Mouse (Mus musculus): Measurements from ENCODE around the gene Olfr1288. TPM values are rescaled to one million over a fixed set of nuclear protein-coding genes. Genes with fewer than 3 reads are reported as not detected.

Gene Olfr1288
- not detected in 2 replicates for total RNA-seq (2023)

GRCm38 (mm10) chr2:111473801-111474200 is at the start of gene Olfr1288:
Olfr1288 (plus strand) TSS chr2:111474101.

GRCm38 (mm10) chr2:111448842-111449241 is 25.1 kb upstream of the Olfr1288 start, which contains the start of gene Olfr1287:
Olfr1287 (plus strand) TSS chr2:111449142.

GRCm38 (mm10) chr2:111480519-111480918 is 6.6 kb downstream of the Olfr1288 start, which contains the start of gene Olfr1289:
Olfr1289 (plus strand) TSS chr2:111480819.

GRCm38 (mm10) chr2:111493729-111494128 is 19.8 kb downstream of the Olfr1288 start, which contains the start of gene Olfr1290:
Olfr1290 (minus strand) TSS chr2:111493829.

GRCm38 (mm10) chr2:111496880-111497279 is 23.0 kb downstream of the Olfr1288 start, which contains the start of gene Olfr1291-ps1:
Olfr1291-ps1 (plus strand) TSS chr2:111497180.

GRCm38 (mm10) chr2:111524903-111525302 is 51.0 kb downstream of the Olfr1288 start, which contains the start of gene Olfr1293-ps:
Olfr1293-ps (plus strand) TSS chr2:111525203.

Other genes with a start within 250 kb of the Olfr1288 start
- not detected in 2 replicates for gene 4930430A15Rik, start 244.5 kb upstream of the Olfr1288 start, total RNA-seq (2023)
- gene Olfr1275, start 238.8 kb upstream of the Olfr1288 start, total RNA-seq (2023), result not detected in 2 replicates
- not detected in 2 replicates for gene Olfr1276, start 219.6 kb upstream of the Olfr1288 start, total RNA-seq (2023)
- gene Olfr1277, start 200.0 kb upstream of the Olfr1288 start, total RNA-seq (2023), result not detected in 2 replicates
- not detected in 2 replicates for gene Olfr1278, start 184.0 kb upstream of the Olfr1288 start, total RNA-seq (2023)
- gene Olfr1279, start 173.5 kb upstream of the Olfr1288 start, total RNA-seq (2023), result not detected in 2 replicates
- not detected in 2 replicates for gene Olfr1280, start 160.1 kb upstream of the Olfr1288 start, total RNA-seq (2023)
- not detected in 2 replicates for gene Olfr1281, start 147.6 kb upstream of the Olfr1288 start, total RNA-seq (2023)
- not detected in 2 replicates for gene Olfr1282, start 138.0 kb upstream of the Olfr1288 start, total RNA-seq (2023)
- gene Olfr1283, start 107.3 kb upstream of the Olfr1288 start, total RNA-seq (2023), result not detected in 2 replicates
- not detected in 2 replicates for gene Olfr1284, start 98.6 kb upstream of the Olfr1288 start, total RNA-seq (2023)
- gene Olfr1286, start 51.0 kb upstream of the Olfr1288 start, total RNA-seq (2023), result not detected in 2 replicates
- gene Olfr1287, start 25.0 kb upstream of the Olfr1288 start, total RNA-seq (2023), result not detected in 2 replicates
- not detected in 2 replicates for gene Olfr1289, start 6.7 kb downstream of the Olfr1288 start, total RNA-seq (2023)
- gene Olfr1290, start 19.7 kb downstream of the Olfr1288 start, total RNA-seq (2023), result not detected in 2 replicates
- not detected in 2 replicates for gene Olfr1291-ps1, start 23.1 kb downstream of the Olfr1288 start, total RNA-seq (2023)
- not detected in 2 replicates for gene Olfr1293-ps, start 51.1 kb downstream of the Olfr1288 start, total RNA-seq (2023)
- gene Olfr1294, start 66.2 kb downstream of the Olfr1288 start, total RNA-seq (2023), result not detected in 2 replicates
- not detected in 2 replicates for gene Olfr1295, start 95.6 kb downstream of the Olfr1288 start, total RNA-seq (2023)
- not detected in 2 replicates for gene Olfr1297, start 152.4 kb downstream of the Olfr1288 start, total RNA-seq (2023)
- not detected in 2 replicates for gene Olfr1298, start 175.1 kb downstream of the Olfr1288 start, total RNA-seq (2023)
- not detected in 2 replicates for gene Olfr1299, start 187.3 kb downstream of the Olfr1288 start, total RNA-seq (2023)